Mouse (Mus musculus) stomach, embryonic 16.5 days (tissue): ENCODE data around the gene March5. TPM values are rescaled to one million over a fixed set of nuclear protein-coding genes. Genes with fewer than 3 reads are reported as not detected.
A peak's percentile ranks its signal among the peaks of the same experiment; 100 is the strongest.
"Not testable (repeated sequence)": the region's sequence is repeated elsewhere in the genome, so short reads cannot be mapped to it uniquely, and the experiment has no call there.

ENCODE experiments used
- ATAC-seq: fragments of 200-750 bp; cut with Nextera tagmentation; 2 replicates; pipeline ENCODE4 v1.8.0; 2017; ENCODE audit warnings: moderate number of reproducible peaks, moderate TSS enrichment; ENCODE audit not compliant: insufficient read depth, low FRiP score
- H3K27ac ChIP-seq: fragments of 300-500 bp; sonication (generic); 2 replicates; pipeline ENCODE4 v1.5.1; 2014; ENCODE audit warnings: low read length
- H3K27me3 ChIP-seq: fragments of 300-500 bp; sonication (generic); 2 replicates; pipeline ENCODE4 v1.6.1; 2014; ENCODE audit warnings: low read length, control low read depth, mixed read lengths; ENCODE audit not compliant: control insufficient read depth, insufficient read depth
- H3K36me3 ChIP-seq: fragments of 300-500 bp; sonication (generic); 2 replicates; pipeline ENCODE4 v1.6.1; 2014; ENCODE audit warnings: low read length; ENCODE audit not compliant: control insufficient read depth, insufficient read depth
- H3K4me1 ChIP-seq: fragments of 300-500 bp; sonication (generic); 2 replicates; pipeline ENCODE4 v1.6.1; 2014; ENCODE audit warnings: low read length, control low read depth, mixed read lengths; ENCODE audit not compliant: control insufficient read depth, insufficient read depth
- H3K4me2 ChIP-seq: fragments of 300-500 bp; sonication (generic); 2 replicates; pipeline ENCODE4 v1.6.1; 2014; ENCODE audit warnings: low read depth, low read length, mixed read lengths
- H3K4me3 ChIP-seq: fragments of 300-500 bp; sonication (generic); replicated peaks from 2 replicates; pipeline ENCODE4 v1.5.1; 2014; ENCODE audit warnings: mild to moderate bottlenecking, low read length
- H3K9ac ChIP-seq: fragments of 300-500 bp; sonication (generic); 2 replicates; pipeline ENCODE4 v1.6.1; 2014; ENCODE audit warnings: low read length
- H3K9me3 ChIP-seq: fragments of 300-500 bp; sonication (generic); replicated peaks from 2 replicates; pipeline ENCODE4 v1.6.1; 2016; ENCODE audit warnings: low read length, control low read depth; ENCODE audit not compliant: control insufficient read depth
- WGBS: fragments of 180-500 bp; shearing (Covaris S2); extraction: QIAGEN DNeasy Blood & Tissue Kit; methylation state at CpG from one replicate; pipeline ENCODE4 v1.1.7; 2014; 5-methylcytosine and 5-hydroxymethylcytosine counted together
- polyA plus RNA-seq: library from polyadenylated mRNA; unstranded; fragments of >200 nt; fragmentation: Nextera tagmentation; extraction: Ambion mirVana; gene quantifications from 2 replicates; pipeline ENCODE4 v1.2.1, GENCODE M21; 2015

March5 gene
- polyA plus RNA-seq, 1 experiment from 2014 or later = 51.9 TPM

- 63% methylated on average over 9 of the region's 9 CpGs for WGBS
These were observed 25.3 kb downstream of the March5 start for GRCm38 (mm10) chr19:37232598-37232997.

GRCm38 (mm10) chr19:37233561-37234539 lies 26.5 kb downstream of the March5 start:
- H3K4me2 ChIP-seq = peak overlapping the region; percentile 53
- H3K27ac ChIP-seq = no peak overlapping the region
- 6% methylated on average over 63 of the region's 63 CpGs for WGBS
- ATAC-seq = no peak
- H3K9me3 ChIP-seq = no peaks in the 10 kb centered on the region
- H3K4me3 ChIP-seq = peak overlapping the region; percentile 40
- no peaks in the 10 kb centered on the region for H3K36me3 ChIP-seq
- peaks cover 21% of the 10 kb centered on the region for H3K27me3 ChIP-seq
- peak overlapping the region; percentile 18; the same call in 1 of the 2 replicates for H3K9ac ChIP-seq
- H3K4me1 ChIP-seq = peaks cover 8% of the 10 kb centered on the region; the same call in 1 of the 2 replicates

More at GRCm38 (mm10) chr19:37232598-37232997, 25.3 kb downstream of the March5 start:
- H3K9me3 ChIP-seq, H3K27ac ChIP-seq, H3K4me1 ChIP-seq, H3K9ac ChIP-seq, H3K36me3 ChIP-seq, ATAC-seq, H3K4me3 ChIP-seq, H3K4me2 ChIP-seq: not testable (repeated sequence)
- H3K27me3 ChIP-seq = peaks cover 21% of the 10 kb centered on the region

GRCm38 (mm10) chr19:37235818-37236217 lies 28.5 kb downstream of the March5 start:
- no peak for ATAC-seq
- 53% methylated on average over 8 of the region's 8 CpGs for WGBS
- peaks cover 21% of the 10 kb centered on the region for H3K27me3 ChIP-seq
- no peaks in the 10 kb centered on the region for H3K9me3 ChIP-seq
- H3K4me1 ChIP-seq = peaks cover 8% of the 10 kb centered on the region; the same call in 1 of the 2 replicates
- no peak overlapping the region for H3K4me3 ChIP-seq
- H3K9ac ChIP-seq = no peak overlapping the region
- no peak overlapping the region for H3K4me2 ChIP-seq
- H3K36me3 ChIP-seq = no peaks in the 10 kb centered on the region
- no peak overlapping the region for H3K27ac ChIP-seq

- Histone ChIP-seq H3K4me3 (no peak overlapping the region), H3K4me1 (peaks cover 8% of the 10 kb centered on the region; the same call in 1 of the 2 replicates), H3K27me3 (peaks cover 21% of the 10 kb centered on the region), H3K9me3 (no peaks in the 10 kb centered on the region), H3K27ac (no peak overlapping the region), H3K4me2 (no peak overlapping the region), H3K9ac (no peak overlapping the region), H3K36me3 (no peaks in the 10 kb centered on the region)
- ATAC-seq = no peak
- 49% methylated on average over 5 of the region's 5 CpGs for whole genome bisulfite sequencing
These were observed 30.0 kb downstream of the March5 start for GRCm38 (mm10) chr19:37237306-37237705.

- no peak overlapping the region for H3K27ac ChIP-seq
- peaks cover 8% of the 10 kb centered on the region; the same call in 1 of the 2 replicates for H3K4me1 ChIP-seq
- H3K27me3 ChIP-seq = peaks cover 21% of the 10 kb centered on the region
- 10% methylated on average over 15 of the region's 15 CpGs for WGBS
- H3K9ac ChIP-seq = no peak overlapping the region
- no peak overlapping the region for H3K4me3 ChIP-seq
- no peaks in the 10 kb centered on the region for H3K36me3 ChIP-seq
- ATAC-seq = peak; percentile 59; the same call in 1 of the 2 replicates
- no peaks in the 10 kb centered on the region for H3K9me3 ChIP-seq
- H3K4me2 ChIP-seq = no peak overlapping the region
These were observed 30.5 kb downstream of the March5 start for GRCm38 (mm10) chr19:37237712-37238437.

- H3K4me1 ChIP-seq = peaks cover 7% of the 10 kb centered on the region; the same call in 1 of the 2 replicates
These were observed 31.3 kb downstream of the March5 start for GRCm38 (mm10) chr19:37238651-37239050.

GRCm38 (mm10) chr19:37239096-37239495 lies 31.8 kb downstream of the March5 start:
- H3K9ac ChIP-seq = no peak overlapping the region
- H3K4me1 ChIP-seq = 0 out of 2 replicates have a peak, but pooled peaks cover 4% of the 10 kb centered on the region
- no peak overlapping the region for H3K4me2 ChIP-seq
- H3K4me3 ChIP-seq = no peak overlapping the region
- peaks cover 15% of the 10 kb centered on the region for H3K27me3 ChIP-seq
- H3K36me3 ChIP-seq = no peaks in the 10 kb centered on the region
- H3K9me3 ChIP-seq = no peaks in the 10 kb centered on the region
- no peak overlapping the region for H3K27ac ChIP-seq
- 17% methylated on average over 4 of the region's 4 CpGs for WGBS
- no peak for ATAC-seq

More at GRCm38 (mm10) chr19:37238651-37239050, 31.3 kb downstream of the March5 start:
- no peak overlapping the region for H3K27ac ChIP-seq
- no peak overlapping the region for H3K4me2 ChIP-seq
- H3K9ac ChIP-seq = no peak overlapping the region
- H3K36me3 ChIP-seq = no peaks in the 10 kb centered on the region
- peaks cover 19% of the 10 kb centered on the region for H3K27me3 ChIP-seq
- WGBS = 16% methylated on average over 7 of the region's 7 CpGs
- H3K9me3 ChIP-seq = no peaks in the 10 kb centered on the region
- H3K4me3 ChIP-seq = no peak overlapping the region
- no peak for ATAC-seq

- Histone ChIP-seq H3K4me2 (no peak overlapping the region), H3K9ac (no peak overlapping the region), H3K9me3 (no peaks in the 10 kb centered on the region), H3K4me1 (0 out of 2 replicates have a peak, but pooled peaks cover 4% of the 10 kb centered on the region), H3K27ac (no peak overlapping the region), H3K4me3 (no peak overlapping the region), H3K27me3 (no peaks in the 10 kb centered on the region), H3K36me3 (no peaks in the 10 kb centered on the region)
- ATAC-seq = no peak
- 70% methylated on average over 5 of the region's 5 CpGs for WGBS
These were observed 33.9 kb downstream of the March5 start for GRCm38 (mm10) chr19:37241201-37241600.
